Mouse (Mus musculus): ENCODE results near the gene Ssc4d. TPM values are rescaled to one million over a fixed set of nuclear protein-coding genes. Genes with fewer than 3 reads are reported as not detected.

The Ssc4d gene
- total RNA-seq (2014; fragmentation: Nextera tagmentation) = 9.1 and 16.4 TPM in 2 replicates
- total RNA-seq (2017) = 3.2 and 5.5 TPM in 2 replicates
- polyA plus RNA-seq (2012) = 1.1 and 1.5 TPM in 2 replicates

DNA sequence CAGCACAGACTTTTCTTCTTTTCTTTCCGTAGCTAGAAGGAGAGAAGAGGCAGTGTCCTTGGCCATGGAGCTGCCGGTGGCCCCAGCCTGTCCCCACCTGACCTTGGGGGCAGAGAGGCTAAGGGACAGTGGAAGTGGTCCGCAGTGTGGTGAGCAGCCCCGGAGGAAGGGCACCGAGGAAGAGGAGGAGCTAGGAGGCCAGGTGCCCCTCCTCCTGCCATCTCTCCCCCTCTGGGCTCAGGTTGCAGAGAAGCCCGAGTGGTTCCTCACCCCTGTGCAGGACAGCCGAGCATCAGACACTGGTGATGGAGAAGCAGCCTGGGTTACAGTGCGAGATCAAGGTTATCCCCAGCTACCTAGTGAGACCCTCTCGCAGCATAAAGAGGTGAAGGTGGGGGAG is at the start of gene Ssc4d:
TSS of gene Ssc4d (minus strand) at position 167 of the 400 bp plus-strand sequence.
- Histone ChIP-seq H3K9me3 (replicated peaks) (no peaks in the 10 kb centered on the region), H3K36me3 (replicated peaks) (no peaks in the 10 kb centered on the region), H3K4me3 (ENCODE audit: low read depth, low read length) (no peak within 1 kb of the TSS), H3K27me3 (ENCODE audit: insufficient read depth, low read length) (peaks cover 25% of the 10 kb centered on the region), H3K4me1 (ENCODE audit: insufficient read depth, low read depth, low read length) (peaks cover 13% of the 10 kb centered on the region)
- ATAC-seq (ENCODE audit: extremely low read depth, insufficient number of reproducible peaks, low FRiP score, poor library complexity, severe bottlenecking) (no peak), DNase-seq (ENCODE audit: low spot score) (no peak)
- TF ChIP-seq POLR2AphosphoS5 (IDR thresholded peaks at IDR 0.05; ENCODE audit: insufficient replicate concordance, low read depth, low read length) (no peak), CTCF (IDR thresholded peaks at IDR 0.05; ENCODE audit: low read depth, low read length) (no peak), TAL1 (conservative IDR thresholded peaks at IDR 0.05; ENCODE audit: low read depth, low read length) (no peak), GATA1 (IDR thresholded peaks at IDR 0.05; ENCODE audit: borderline replicate concordance, low read length) (no peak), GATA2 (IDR thresholded peaks at IDR 0.05; ENCODE audit: borderline replicate concordance, low read depth, low read length) (no peak)

DNA sequence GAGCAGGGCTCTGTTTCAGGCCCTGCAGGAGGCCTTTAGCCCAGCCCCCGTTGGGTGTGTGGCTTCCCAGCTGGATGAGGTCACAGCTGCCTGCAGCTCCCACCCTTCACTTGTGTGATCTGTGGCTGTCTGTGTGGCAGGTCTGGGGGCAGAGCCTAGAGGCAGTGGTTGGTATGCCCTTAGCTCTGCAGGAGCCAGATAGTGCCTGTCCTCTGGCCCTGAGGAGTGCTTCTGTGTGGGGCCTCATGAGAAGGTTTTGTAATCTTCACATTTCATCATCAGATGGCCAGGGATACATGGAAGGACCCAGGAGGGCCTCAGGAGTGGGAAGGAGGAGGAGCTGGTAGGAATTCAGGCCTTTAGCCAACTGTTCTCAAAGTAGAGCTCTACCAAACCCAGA is 45.6 kb upstream of the Ssc4d start:
- H3K4me1 ChIP-seq (ENCODE audit: insufficient read depth, low read depth, low read length) = peaks cover 9% of the 10 kb centered on the region
- ATAC-seq (ENCODE audit: extremely low read depth, insufficient number of reproducible peaks, low FRiP score, poor library complexity, severe bottlenecking) = no peak

DNA sequence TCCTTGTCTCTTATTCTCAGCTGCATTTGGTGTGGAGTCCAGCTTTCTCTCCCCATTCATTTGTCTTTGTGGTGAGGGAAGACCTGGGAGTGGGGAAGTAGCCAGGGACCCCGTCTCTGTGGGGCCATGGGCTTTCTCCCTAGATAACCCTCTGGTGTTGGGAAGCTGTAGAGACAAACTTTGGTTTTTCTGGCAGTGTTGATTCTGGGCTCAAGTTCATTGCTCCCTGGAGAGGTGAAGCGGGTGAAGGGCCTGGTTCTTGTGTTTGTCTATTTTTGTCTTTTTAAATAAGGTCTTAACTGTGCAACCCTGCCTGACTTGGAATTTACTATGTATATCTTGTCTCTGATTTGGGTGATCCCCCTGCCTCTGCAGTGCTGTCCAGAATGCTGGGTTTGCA is 44.4 kb upstream of the Ssc4d start:
- no peak for DNase-seq (ENCODE audit: low spot score)
- Histone ChIP-seq H3K36me3 (replicated peaks) (peaks cover 65% of the 10 kb centered on the region), H3K27me3 (ENCODE audit: insufficient read depth, low read length) (no peaks in the 10 kb centered on the region), H3K4me1 (ENCODE audit: insufficient read depth, low read depth, low read length) (peaks cover 10% of the 10 kb centered on the region), H3K9me3 (replicated peaks) (no peaks in the 10 kb centered on the region), H3K4me3 (ENCODE audit: low read depth, low read length) (no peak overlapping the region)
- no peak for TF ChIP-seq CTCF (IDR thresholded peaks at IDR 0.05; ENCODE audit: low read depth, low read length)
- no peak for TF ChIP-seq TAL1 (conservative IDR thresholded peaks at IDR 0.05; ENCODE audit: low read depth, low read length)
- no peak for TF ChIP-seq GATA1 (IDR thresholded peaks at IDR 0.05; ENCODE audit: borderline replicate concordance, low read length)
- TF ChIP-seq GATA2 (IDR thresholded peaks at IDR 0.05; ENCODE audit: borderline replicate concordance, low read depth, low read length) = no peak
- TF ChIP-seq POLR2AphosphoS5 (IDR thresholded peaks at IDR 0.05; ENCODE audit: insufficient replicate concordance, low read depth, low read length) = no peak
- no peak for ATAC-seq (ENCODE audit: extremely low read depth, insufficient number of reproducible peaks, low FRiP score, poor library complexity, severe bottlenecking)

More for the DNA sequence above, 45.6 kb upstream of the Ssc4d start:
- TF ChIP-seq GATA1 (IDR thresholded peaks at IDR 0.05; ENCODE audit: borderline replicate concordance, low read length) (no peak), GATA2 (IDR thresholded peaks at IDR 0.05; ENCODE audit: borderline replicate concordance, low read depth, low read length) (no peak), CTCF (IDR thresholded peaks at IDR 0.05; ENCODE audit: low read depth, low read length) (no peak), TAL1 (conservative IDR thresholded peaks at IDR 0.05; ENCODE audit: low read depth, low read length) (no peak), POLR2AphosphoS5 (IDR thresholded peaks at IDR 0.05; ENCODE audit: insufficient replicate concordance, low read depth, low read length) (no peak)
- no peak overlapping the region for H3K4me3 ChIP-seq (ENCODE audit: low read depth, low read length)
- no peaks in the 10 kb centered on the region for H3K27me3 ChIP-seq (ENCODE audit: insufficient read depth, low read length)
- H3K36me3 ChIP-seq (replicated peaks) = peaks cover 65% of the 10 kb centered on the region
- no peaks in the 10 kb centered on the region for H3K9me3 ChIP-seq (replicated peaks)
- DNase-seq (ENCODE audit: low spot score) = no peak

DNA sequence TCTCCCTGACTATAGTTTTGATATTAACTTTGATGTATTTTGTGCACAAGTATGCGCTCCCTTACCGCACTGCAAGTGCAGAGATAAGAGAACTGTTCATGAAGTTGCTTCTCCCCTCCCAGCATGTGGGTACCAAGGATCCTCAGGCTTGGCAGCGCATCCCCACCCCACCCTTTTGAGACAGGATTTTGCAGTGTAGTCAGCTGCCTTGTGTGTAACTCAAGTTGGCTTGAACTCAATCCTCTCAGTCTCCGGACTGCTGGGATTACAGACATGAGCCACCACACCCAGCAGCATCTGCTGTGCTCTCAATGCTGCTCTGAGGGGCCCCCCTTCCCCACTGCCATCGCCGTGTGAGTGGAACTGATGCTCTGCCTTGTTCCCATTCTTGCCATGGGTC is 42.9 kb upstream of the Ssc4d start:
- no peak overlapping the region for H3K4me3 ChIP-seq (ENCODE audit: low read depth, low read length)
- H3K9me3 ChIP-seq (replicated peaks) = no peaks in the 10 kb centered on the region
- ATAC-seq (ENCODE audit: extremely low read depth, insufficient number of reproducible peaks, low FRiP score, poor library complexity, severe bottlenecking) (no peak), DNase-seq (ENCODE audit: low spot score) (no peak)
- peaks cover 75% of the 10 kb centered on the region for H3K36me3 ChIP-seq (replicated peaks)
- H3K27me3 ChIP-seq (ENCODE audit: insufficient read depth, low read length) = no peaks in the 10 kb centered on the region
- no peak for TF ChIP-seq GATA1 (IDR thresholded peaks at IDR 0.05; ENCODE audit: borderline replicate concordance, low read length)
- TF ChIP-seq GATA2 (IDR thresholded peaks at IDR 0.05; ENCODE audit: borderline replicate concordance, low read depth, low read length) = no peak
- TF ChIP-seq TAL1 (conservative IDR thresholded peaks at IDR 0.05; ENCODE audit: low read depth, low read length) = no peak
- TF ChIP-seq POLR2AphosphoS5 (IDR thresholded peaks at IDR 0.05; ENCODE audit: insufficient replicate concordance, low read depth, low read length) = no peak
- no peak for TF ChIP-seq CTCF (IDR thresholded peaks at IDR 0.05; ENCODE audit: low read depth, low read length)
- H3K4me1 ChIP-seq (ENCODE audit: insufficient read depth, low read depth, low read length) = peaks cover 10% of the 10 kb centered on the region

DNA sequence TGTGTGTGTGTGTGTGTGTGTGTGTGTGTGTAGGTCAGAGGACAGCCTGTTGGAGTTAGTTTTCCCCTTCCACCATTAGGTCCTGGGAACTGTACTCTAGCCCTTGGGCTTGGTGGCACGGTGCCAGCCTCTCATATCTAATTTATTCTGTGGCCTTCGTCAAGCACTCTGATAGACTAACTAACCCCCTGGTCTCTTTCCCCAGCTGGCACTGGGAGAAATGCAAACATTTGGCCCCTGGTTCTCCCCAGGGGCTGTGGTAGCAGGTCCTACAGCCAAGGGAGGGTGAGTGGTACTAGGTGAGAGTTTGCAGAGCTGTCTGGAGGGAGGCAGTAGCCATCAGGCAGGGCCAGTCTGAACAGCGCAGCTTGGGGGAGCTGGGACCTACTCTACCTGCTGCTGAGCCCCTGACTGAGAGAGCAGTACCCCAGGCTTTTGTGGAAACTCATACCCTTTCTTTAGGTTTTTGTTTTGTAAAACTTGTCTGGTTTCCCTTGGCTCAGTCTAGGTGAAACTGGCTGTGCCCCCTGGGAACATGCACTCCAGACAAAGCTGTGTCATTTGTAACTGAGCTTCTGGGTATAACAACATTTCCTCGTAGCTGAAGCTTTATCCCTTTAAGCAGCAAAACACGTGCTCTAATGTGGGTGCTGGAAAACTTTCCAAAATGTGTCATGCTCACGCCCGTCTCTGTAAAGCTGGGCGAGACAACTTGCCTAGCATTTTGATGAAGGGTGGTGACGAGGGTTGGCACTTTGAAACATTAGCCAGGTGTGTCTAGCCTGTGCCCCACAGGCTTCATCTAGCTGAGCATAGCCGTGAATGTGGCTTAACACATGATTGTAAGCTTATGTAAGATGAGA is 41.9 kb upstream of the Ssc4d start:
- H3K36me3 ChIP-seq (replicated peaks) = peaks cover 79% of the 10 kb centered on the region
- DNase-seq (ENCODE audit: low spot score) = no peak
- no peaks in the 10 kb centered on the region for H3K9me3 ChIP-seq (replicated peaks)
- H3K4me1 ChIP-seq (ENCODE audit: insufficient read depth, low read depth, low read length) = peaks cover 5% of the 10 kb centered on the region; the same call in 1 of the 2 replicates
- ATAC-seq (ENCODE audit: extremely low read depth, insufficient number of reproducible peaks, low FRiP score, poor library complexity, severe bottlenecking) = no peak
- no peak overlapping the region for H3K4me3 ChIP-seq (ENCODE audit: low read depth, low read length)
- no peak for TF ChIP-seq GATA2 (IDR thresholded peaks at IDR 0.05; ENCODE audit: borderline replicate concordance, low read depth, low read length)
- TF ChIP-seq POLR2AphosphoS5 (IDR thresholded peaks at IDR 0.05; ENCODE audit: insufficient replicate concordance, low read depth, low read length) = no peak
- H3K27me3 ChIP-seq (ENCODE audit: insufficient read depth, low read length) = no peaks in the 10 kb centered on the region

DNA sequence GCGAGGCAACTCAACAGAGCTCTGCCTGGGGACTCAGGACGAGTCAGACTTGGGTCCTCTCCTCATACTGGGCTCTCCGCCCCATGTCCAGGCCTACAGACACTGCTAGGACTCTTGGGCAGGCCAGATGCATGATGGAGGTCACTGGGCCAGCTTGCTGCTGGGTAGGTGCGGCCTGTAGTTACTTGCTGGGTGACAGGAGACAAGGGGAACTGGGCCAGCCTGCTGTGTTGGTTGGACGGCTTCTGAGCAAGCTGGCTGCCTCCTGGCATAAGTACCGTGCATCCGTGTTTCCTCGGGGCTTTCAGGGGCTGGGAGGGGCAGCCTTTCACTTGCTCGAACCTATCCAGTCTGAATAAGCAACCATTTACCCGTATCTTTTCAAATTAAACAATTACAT is 41.3 kb upstream of the Ssc4d start:
- Histone ChIP-seq H3K27me3 (ENCODE audit: insufficient read depth, low read length) (no peaks in the 10 kb centered on the region), H3K4me1 (ENCODE audit: insufficient read depth, low read depth, low read length) (0 out of 2 replicates have a peak, but pooled peaks cover 3% of the 10 kb centered on the region), H3K4me3 (ENCODE audit: low read depth, low read length) (no peak overlapping the region), H3K9me3 (replicated peaks) (no peaks in the 10 kb centered on the region), H3K36me3 (replicated peaks) (peaks cover 79% of the 10 kb centered on the region)
- TF ChIP-seq CTCF (IDR thresholded peaks at IDR 0.05; ENCODE audit: low read depth, low read length) (no peak), POLR2AphosphoS5 (IDR thresholded peaks at IDR 0.05; ENCODE audit: insufficient replicate concordance, low read depth, low read length) (no peak), TAL1 (conservative IDR thresholded peaks at IDR 0.05; ENCODE audit: low read depth, low read length) (no peak), GATA2 (IDR thresholded peaks at IDR 0.05; ENCODE audit: borderline replicate concordance, low read depth, low read length) (no peak), GATA1 (IDR thresholded peaks at IDR 0.05; ENCODE audit: borderline replicate concordance, low read length) (no peak)
- ATAC-seq (ENCODE audit: extremely low read depth, insufficient number of reproducible peaks, low FRiP score, poor library complexity, severe bottlenecking) (no peak), DNase-seq (ENCODE audit: low spot score) (no peak)
